8 mouse cellular contexts compared by ENCODE assay signal in the genomic region with DNA sequence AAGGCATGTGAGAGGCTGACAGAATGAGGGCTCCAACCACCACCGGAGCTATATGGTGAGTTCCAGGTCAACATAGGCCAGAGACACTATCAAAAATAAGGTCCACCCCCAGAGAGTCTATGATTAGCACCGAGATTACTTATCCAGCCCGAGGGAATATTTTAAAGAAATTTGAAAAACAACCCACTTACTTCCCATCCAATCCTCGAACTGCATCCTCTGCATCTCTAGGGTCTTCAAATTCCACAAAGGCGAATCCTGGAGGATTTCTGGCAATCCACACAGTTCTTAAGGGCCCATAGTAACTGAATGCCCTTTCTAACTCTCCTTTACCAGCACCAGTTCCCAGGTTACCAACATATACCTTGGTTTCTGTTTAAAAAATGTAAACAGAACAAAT. TPM values are rescaled to one million over a fixed set of nuclear protein-coding genes. Genes with fewer than 3 reads are reported as not detected.
A peak's percentile ranks its signal among the peaks of the same experiment; 100 is the strongest.
DNase-seq lines count a peak whose midpoint lies in the region; ATAC-seq and TF ChIP-seq lines count a peak whose summit lies in the region.
"Had no signal": no experiment of that assay in that cellular context is flagged by ENCODE, and none has a peak within 500 bp of the region (broad histone marks: within the 10 kb centered on the region; RNA-seq: fewer than 3 reads in every experiment).

No protein-coding gene starts in this region.

- peak overlapping the region; percentile 98 for H3K4me3 ChIP-seq in lung, postnatal 0 days (ENCODE audit: low read depth, low read length)
- peak overlapping the region; percentile 96 for H3K4me3 ChIP-seq in forebrain, embryonic 12.5 days (replicated peaks)
- H3K4me3 ChIP-seq in limb, embryonic 13.5 days, result peak overlapping the region; percentile 94
- peak overlapping the region; percentile 95 for H3K4me3 ChIP-seq in stomach, embryonic 16.5 days (replicated peaks; ENCODE audit: low read length)

- no peaks in the 10 kb centered on the region for H3K27me3 ChIP-seq in lung, postnatal 0 days (replicated peaks; ENCODE audit: insufficient read depth, low read length)
- H3K27me3 ChIP-seq in forebrain, embryonic 12.5 days, result no peaks in the 10 kb centered on the region
- no peaks in the 10 kb centered on the region for H3K27me3 ChIP-seq in limb, embryonic 13.5 days
- no peaks in the 10 kb centered on the region for H3K27me3 ChIP-seq in stomach, embryonic 16.5 days (ENCODE audit: control insufficient read depth, insufficient read depth, low read length)

- peak overlapping the region; percentile 90 for H3K4me2 ChIP-seq in lung, postnatal 0 days (replicated peaks; ENCODE audit: low read depth, low read length)
- H3K4me2 ChIP-seq in forebrain, embryonic 12.5 days, result peak overlapping the region; percentile 84
- H3K4me2 ChIP-seq in limb, embryonic 13.5 days (replicated peaks), result peak overlapping the region; percentile 92
- peak overlapping the region; percentile 84 for H3K4me2 ChIP-seq in stomach, embryonic 16.5 days (ENCODE audit: low read depth, low read length)

- no peak for ATAC-seq in lung, postnatal 0 days
- no peak for ATAC-seq in forebrain, embryonic 12.5 days (ENCODE audit: low FRiP score)
- no peak for ATAC-seq in limb, embryonic 13.5 days (ENCODE audit: low FRiP score, low read depth)
- no peak for ATAC-seq in stomach, embryonic 16.5 days (ENCODE audit: insufficient read depth, low FRiP score)

- H3K4me1 ChIP-seq in lung, postnatal 0 days (ENCODE audit: insufficient read depth, low read depth, low read length), result no peaks in the 10 kb centered on the region
- H3K4me1 ChIP-seq in forebrain, embryonic 12.5 days, result peaks cover 20% of the 10 kb centered on the region
- peaks cover 17% of the 10 kb centered on the region; the same call in 1 of the 2 replicates for H3K4me1 ChIP-seq in limb, embryonic 13.5 days
- 0 out of 2 replicates have a peak, but pooled peaks cover 6% of the 10 kb centered on the region for H3K4me1 ChIP-seq in stomach, embryonic 16.5 days (ENCODE audit: control insufficient read depth, insufficient read depth, low read length)

- no peak for TF ChIP-seq EP300 in lung, postnatal 0 days (IDR thresholded peaks at IDR 0.05)

- DNase-seq in lung, postnatal 0 days (ENCODE audit: low spot score), result no peak
- no peak for DNase-seq in lung, postnatal 36 days
- DNase-seq in spleen, postnatal 4 days (ENCODE audit: low spot score in 2 of 2), result no peak
- no peak for DNase-seq in layer of hippocampus, postnatal 25 days (ENCODE audit: extremely low spot score in 1 of 2, low spot score in 1 of 2)

- H3K9me3 ChIP-seq in lung, postnatal 0 days (ENCODE audit: low read length), result no peaks in the 10 kb centered on the region
- no peaks in the 10 kb centered on the region for H3K9me3 ChIP-seq in forebrain, embryonic 12.5 days
- no peaks in the 10 kb centered on the region for H3K9me3 ChIP-seq in limb, embryonic 13.5 days
- no peaks in the 10 kb centered on the region for H3K9me3 ChIP-seq in stomach, embryonic 16.5 days (replicated peaks; ENCODE audit: control insufficient read depth, low read length)

- no peak overlapping the region; the same call in none of the 2 replicates for H3K9ac ChIP-seq in lung, postnatal 0 days (replicated peaks; ENCODE audit: low read depth)
- H3K9ac ChIP-seq in forebrain, embryonic 12.5 days, result peak overlapping the region; percentile 98
- peak overlapping the region; percentile 99 for H3K9ac ChIP-seq in limb, embryonic 13.5 days
- peak overlapping the region; percentile 98 for H3K9ac ChIP-seq in stomach, embryonic 16.5 days (ENCODE audit: low read length)

- peak overlapping the region; percentile 99; the same call in 1 of the 2 replicates for H3K27ac ChIP-seq in lung, postnatal 0 days (ENCODE audit: low read length)
- no peak overlapping the region for H3K27ac ChIP-seq in forebrain, embryonic 12.5 days
- peak overlapping the region; percentile 99; the same call in 1 of the 2 replicates for H3K27ac ChIP-seq in limb, embryonic 13.5 days
- no peak overlapping the region; the same call in 1 of the 2 replicates for H3K27ac ChIP-seq in stomach, embryonic 16.5 days (ENCODE audit: low read length)

- peaks cover 7% of the 10 kb centered on the region; the same call in 1 of the 2 replicates for H3K36me3 ChIP-seq in lung, postnatal 0 days (ENCODE audit: insufficient read depth, low read length)
- peaks cover 38% of the 10 kb centered on the region for H3K36me3 ChIP-seq in forebrain, embryonic 12.5 days (replicated peaks)
- peaks cover 37% of the 10 kb centered on the region for H3K36me3 ChIP-seq in limb, embryonic 13.5 days
- peaks cover 10% of the 10 kb centered on the region for H3K36me3 ChIP-seq in stomach, embryonic 16.5 days (ENCODE audit: control insufficient read depth, insufficient read depth, low read length)

- WGBS in lung, postnatal 0 days, result 9% methylated on average over 5 of the region's 5 CpGs
- 35% methylated on average over 5 of the region's 5 CpGs for WGBS in forebrain, embryonic 12.5 days
- 25% methylated on average over 5 of the region's 5 CpGs for WGBS in limb, embryonic 13.5 days
- WGBS in stomach, embryonic 16.5 days, result 5% methylated on average over 5 of the region's 5 CpGs

- TF ChIP-seq CTCF in lung, postnatal 0 days (IDR thresholded peaks at IDR 0.05), result no peak

RNA-seq across cellular contexts. Expression of gene Srsf7, which starts 1.4 kb away (rescaled TPM):
- 162 and 178 TPM in 2 replicates for polyA plus RNA-seq in lung, postnatal 0 days (2015; fragmentation: Nextera tagmentation; extraction: Ambion mirVana)
- polyA plus RNA-seq in forebrain, embryonic 12.5 days (2016; fragmentation: Nextera tagmentation; extraction: Ambion mirVana), result 784 and 786 TPM in 2 replicates
- 721 and 736 TPM in 2 replicates for polyA plus RNA-seq in limb, embryonic 13.5 days (2015; fragmentation: Nextera tagmentation; extraction: Ambion mirVana)
- polyA plus RNA-seq in stomach, embryonic 16.5 days (2015; fragmentation: Nextera tagmentation; extraction: Ambion mirVana), result 461 and 480 TPM in 2 replicates
- total RNA-seq in layer of hippocampus, postnatal 25 days (2021), result 100 to 1,000 TPM; 108 to 115 TPM

RNA-seq across cellular contexts. Expression of gene Ttc39d, which starts 1.6 kb away (rescaled TPM):
- 0.19 and 0.21 TPM in 2 replicates for polyA plus RNA-seq in lung, postnatal 0 days (2015; fragmentation: Nextera tagmentation; extraction: Ambion mirVana)
- polyA plus RNA-seq in forebrain, embryonic 12.5 days (2016; fragmentation: Nextera tagmentation; extraction: Ambion mirVana), result 0.10 TPM in 1 of 2 replicates, not detected in the other
- polyA plus RNA-seq in limb, embryonic 13.5 days (2015; fragmentation: Nextera tagmentation; extraction: Ambion mirVana), result 0.10 and 0.17 TPM in 2 replicates
- 0.10 TPM in 1 of 2 replicates, not detected in the other for polyA plus RNA-seq in stomach, embryonic 16.5 days (2015; fragmentation: Nextera tagmentation; extraction: Ambion mirVana)
- total RNA-seq in layer of hippocampus, postnatal 25 days (2021), result under 1 TPM; 0.12 to 0.42 TPM
- total RNA-seq: megakaryocyte progenitor cell, adult 5-6 weeks had no signal

RNA-seq across cellular contexts. Expression of gene Gemin6, which starts 18.6 kb away (rescaled TPM):
- 11.1 and 13.2 TPM in 2 replicates for polyA plus RNA-seq in lung, postnatal 0 days (2015; fragmentation: Nextera tagmentation; extraction: Ambion mirVana)
- polyA plus RNA-seq in forebrain, embryonic 12.5 days (2016; fragmentation: Nextera tagmentation; extraction: Ambion mirVana), result 37.6 and 38.5 TPM in 2 replicates
- 37.3 and 38.4 TPM in 2 replicates for polyA plus RNA-seq in limb, embryonic 13.5 days (2015; fragmentation: Nextera tagmentation; extraction: Ambion mirVana)
- 35.6 and 36.5 TPM in 2 replicates for polyA plus RNA-seq in stomach, embryonic 16.5 days (2015; fragmentation: Nextera tagmentation; extraction: Ambion mirVana)
- 1 to 10 TPM; 4.8 to 5.9 TPM for total RNA-seq in layer of hippocampus, postnatal 25 days (2021)

Comparison
In these comparisons a context has a peak if more than half of its experiments do, and no peak if none do; other contexts are left out.
1. H3K27ac ChIP-seq: peak in lung, postnatal 0 days (single experiment) and limb, embryonic 13.5 days (single experiment); none in forebrain, embryonic 12.5 days (single experiment) and stomach, embryonic 16.5 days (single experiment).
2. Peak in every context shown above with its lines, with median percentiles within 50 percentile points of each other: H3K4me2 ChIP-seq and H3K4me3 ChIP-seq.